Mouse (Mus musculus): ENCODE measurements around the gene Syne2. TPM values are rescaled to one million over a fixed set of nuclear protein-coding genes. Genes with fewer than 3 reads are reported as not detected.
"Not testable (repeated sequence)": the region's sequence is repeated elsewhere in the genome, so short reads cannot be mapped to it uniquely, and the experiment has no call there.

Gene Syne2
- polyA plus RNA-seq, 1 experiment = 14.3 TPM

DNA sequence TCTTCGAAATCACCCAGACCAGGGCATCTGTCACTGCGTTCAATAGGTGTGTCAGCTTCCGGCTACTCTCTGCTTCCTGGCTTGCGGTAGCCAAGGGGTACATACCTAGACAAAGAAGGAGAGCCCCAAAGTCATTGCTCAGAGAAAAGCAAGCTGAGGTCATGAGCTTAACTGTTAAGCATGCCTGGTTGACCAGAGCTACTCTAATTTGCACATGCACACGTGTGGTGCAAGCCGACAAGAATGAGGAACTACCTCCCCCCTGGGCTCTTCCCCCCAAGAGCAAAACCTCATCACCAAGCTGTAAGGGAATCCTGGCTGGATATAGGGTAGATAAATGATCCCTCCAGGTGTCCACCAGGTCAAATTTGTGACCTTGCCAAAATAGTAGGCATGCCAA is 305.3 kb downstream of the Syne2 start:
- Histone ChIP-seq H3K27me3 (ENCODE audit: control insufficient read depth, insufficient read depth, low read length) (no peaks in the 10 kb centered on the region), H3K4me1 (ENCODE audit: control insufficient read depth, insufficient read depth, insufficient read length) (no peaks in the 10 kb centered on the region), H3K4me3 (ENCODE audit: extremely low read depth, insufficient read depth, insufficient read length) (no peak overlapping the region), H3K36me3 (ENCODE audit: control insufficient read depth, insufficient read depth, low read length) (no peaks in the 10 kb centered on the region), H3K27ac (ENCODE audit: insufficient read depth, low read length) (no peak overlapping the region)
- TF ChIP-seq POLR2A (IDR thresholded peaks at IDR 0.05; ENCODE audit: low read depth, low read length) (no peak), CTCF (IDR thresholded peaks at IDR 0.05; ENCODE audit: extremely low read depth, insufficient read depth, insufficient read length, insufficient replicate concordance) (no peak)
- WGBS = 61% methylated on average over 6 of the region's 6 CpGs
- DNase-seq (ENCODE audit: low read depth in 1 of 2, low spot score in 2 of 2) = no peak

DNA sequence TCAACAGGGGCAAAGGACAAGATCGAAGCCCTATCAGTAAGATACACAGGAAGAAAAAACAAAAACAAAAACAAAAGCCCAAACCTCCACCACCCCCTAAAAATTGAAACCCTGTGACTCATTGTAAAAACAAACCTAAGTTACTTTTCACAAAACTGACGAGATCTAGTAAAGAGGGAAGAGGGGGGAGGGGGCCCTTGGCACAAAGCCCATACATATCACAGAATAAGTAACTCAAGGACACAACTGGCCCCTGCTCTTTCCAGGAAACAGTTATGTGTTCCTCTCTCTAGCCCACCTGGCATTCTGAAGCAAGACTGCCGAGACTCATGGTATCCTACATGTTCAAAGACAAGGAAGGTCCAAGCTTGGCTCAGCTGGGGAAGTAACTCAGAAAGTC is 310.4 kb downstream of the Syne2 start:
- TF ChIP-seq CTCF (IDR thresholded peaks at IDR 0.05; ENCODE audit: extremely low read depth, insufficient read depth, insufficient read length, insufficient replicate concordance) = no peak
- TF ChIP-seq POLR2A (IDR thresholded peaks at IDR 0.05; ENCODE audit: low read depth, low read length) = no peak
- Histone ChIP-seq H3K36me3 (ENCODE audit: control insufficient read depth, insufficient read depth, low read length) (no peaks in the 10 kb centered on the region), H3K27ac (ENCODE audit: insufficient read depth, low read length) (no peak overlapping the region), H3K4me3 (ENCODE audit: extremely low read depth, insufficient read depth, insufficient read length) (no peak overlapping the region), H3K4me1 (ENCODE audit: control insufficient read depth, insufficient read depth, insufficient read length) (no peaks in the 10 kb centered on the region), H3K27me3 (ENCODE audit: control insufficient read depth, insufficient read depth, low read length) (no peaks in the 10 kb centered on the region)
- DNase-seq (ENCODE audit: low read depth in 1 of 2, low spot score in 2 of 2) = no peak
- WGBS = 66% methylated on average over 3 of the region's 3 CpGs

DNA sequence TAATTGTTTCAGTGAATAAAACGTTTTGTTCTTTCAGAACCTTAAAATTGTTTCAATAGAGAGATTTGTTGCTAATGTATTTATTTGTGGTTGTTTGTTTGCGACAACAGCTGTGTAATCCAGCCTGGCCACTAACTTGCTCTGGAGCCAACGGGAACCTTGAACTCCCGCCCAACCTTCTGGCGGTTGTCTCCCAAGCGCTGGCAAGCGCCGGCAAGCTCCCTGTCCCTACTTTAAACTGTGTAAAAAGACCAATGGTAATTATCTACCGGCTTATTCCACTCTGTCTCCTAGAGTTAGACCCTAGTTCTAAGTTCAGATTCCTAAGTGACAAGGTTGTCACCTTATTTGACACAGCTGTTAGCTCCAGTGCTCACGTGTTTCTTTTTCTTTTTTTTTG is 310.9 kb downstream of the Syne2 start:
- Histone ChIP-seq H3K27me3 (ENCODE audit: control insufficient read depth, insufficient read depth, low read length) (no peaks in the 10 kb centered on the region), H3K4me1 (ENCODE audit: control insufficient read depth, insufficient read depth, insufficient read length) (no peaks in the 10 kb centered on the region), H3K36me3 (ENCODE audit: control insufficient read depth, insufficient read depth, low read length) (no peaks in the 10 kb centered on the region), H3K27ac (ENCODE audit: insufficient read depth, low read length) (no peak overlapping the region), H3K4me3 (ENCODE audit: extremely low read depth, insufficient read depth, insufficient read length) (no peak overlapping the region)
- TF ChIP-seq POLR2A (IDR thresholded peaks at IDR 0.05; ENCODE audit: low read depth, low read length) (no peak), CTCF (IDR thresholded peaks at IDR 0.05; ENCODE audit: extremely low read depth, insufficient read depth, insufficient read length, insufficient replicate concordance) (no peak)
- no peak for DNase-seq (ENCODE audit: low read depth in 1 of 2, low spot score in 2 of 2)
- 79% methylated on average over 10 of the region's 10 CpGs for WGBS

DNA sequence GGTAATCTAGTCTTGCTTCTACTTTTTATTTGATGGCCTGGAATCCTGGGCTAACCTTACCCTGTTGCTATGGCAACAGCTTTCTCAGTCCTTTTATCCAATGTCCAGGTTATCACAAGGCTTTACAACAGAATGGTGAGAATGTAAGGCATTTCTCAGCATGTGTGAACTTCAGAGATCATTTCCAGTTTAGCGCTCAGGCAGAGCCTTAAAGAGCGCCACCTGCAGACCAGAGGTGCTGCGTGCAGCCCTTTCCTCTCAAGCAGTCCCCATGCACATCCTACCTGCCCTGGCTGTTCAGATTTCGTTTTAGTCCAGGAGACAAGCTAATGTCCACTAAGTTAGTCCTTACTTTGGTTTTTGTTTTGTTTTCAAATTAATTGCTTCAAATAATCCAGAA is 312.3 kb downstream of the Syne2 start:
- peak; percentile 11 to 20 for DNase-seq (ENCODE audit: low read depth in 1 of 2, low spot score in 2 of 2)
- TF ChIP-seq POLR2A (IDR thresholded peaks at IDR 0.05; ENCODE audit: low read depth, low read length) = no peak
- peak; percentile 75; the same call in 1 of the 2 replicates for TF ChIP-seq CTCF (IDR thresholded peaks at IDR 0.05; ENCODE audit: extremely low read depth, insufficient read depth, insufficient read length, insufficient replicate concordance)
- Histone ChIP-seq H3K27me3 (ENCODE audit: control insufficient read depth, insufficient read depth, low read length) (no peaks in the 10 kb centered on the region), H3K36me3 (ENCODE audit: control insufficient read depth, insufficient read depth, low read length) (no peaks in the 10 kb centered on the region), H3K4me3 (ENCODE audit: extremely low read depth, insufficient read depth, insufficient read length) (no peak overlapping the region), H3K4me1 (ENCODE audit: control insufficient read depth, insufficient read depth, insufficient read length) (no peaks in the 10 kb centered on the region), H3K27ac (ENCODE audit: insufficient read depth, low read length) (no peak overlapping the region)
- 38% methylated on average over 4 of the region's 4 CpGs for WGBS

DNA sequence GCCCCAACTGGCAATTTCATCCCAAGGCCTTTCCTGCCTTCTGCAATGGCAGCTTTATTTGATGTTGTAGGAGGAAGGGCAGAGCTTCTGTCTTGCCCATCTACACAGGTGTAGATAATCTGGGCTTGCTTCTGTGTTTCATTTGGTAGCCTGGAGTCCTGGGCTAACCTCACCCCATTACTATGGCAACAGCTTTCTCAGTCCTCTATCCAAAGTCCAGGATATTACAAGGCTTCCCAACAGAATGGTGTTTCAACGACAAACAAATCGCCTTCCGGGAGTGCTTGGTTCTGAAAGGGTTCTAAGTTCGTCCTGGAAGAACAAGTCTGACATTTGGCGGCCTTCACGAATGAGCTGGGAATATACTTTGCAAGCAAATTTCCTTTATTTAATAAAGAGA is 313.0 kb downstream of the Syne2 start:
- WGBS = 91% methylated on average over 6 of the region's 6 CpGs
- no peak overlapping the region for H3K27ac ChIP-seq (ENCODE audit: insufficient read depth, low read length)
- no peaks in the 10 kb centered on the region for H3K4me1 ChIP-seq (ENCODE audit: control insufficient read depth, insufficient read depth, insufficient read length)
- H3K36me3 ChIP-seq (ENCODE audit: control insufficient read depth, insufficient read depth, low read length) = no peaks in the 10 kb centered on the region
- H3K27me3 ChIP-seq (ENCODE audit: control insufficient read depth, insufficient read depth, low read length) = no peaks in the 10 kb centered on the region
- TF ChIP-seq CTCF (IDR thresholded peaks at IDR 0.05; ENCODE audit: extremely low read depth, insufficient read depth, insufficient read length, insufficient replicate concordance) (no peak), POLR2A (IDR thresholded peaks at IDR 0.05; ENCODE audit: low read depth, low read length) (no peak)
- no peak overlapping the region for H3K4me3 ChIP-seq (ENCODE audit: extremely low read depth, insufficient read depth, insufficient read length)
- DNase-seq (ENCODE audit: low read depth in 1 of 2, low spot score in 2 of 2) = no peak

DNA sequence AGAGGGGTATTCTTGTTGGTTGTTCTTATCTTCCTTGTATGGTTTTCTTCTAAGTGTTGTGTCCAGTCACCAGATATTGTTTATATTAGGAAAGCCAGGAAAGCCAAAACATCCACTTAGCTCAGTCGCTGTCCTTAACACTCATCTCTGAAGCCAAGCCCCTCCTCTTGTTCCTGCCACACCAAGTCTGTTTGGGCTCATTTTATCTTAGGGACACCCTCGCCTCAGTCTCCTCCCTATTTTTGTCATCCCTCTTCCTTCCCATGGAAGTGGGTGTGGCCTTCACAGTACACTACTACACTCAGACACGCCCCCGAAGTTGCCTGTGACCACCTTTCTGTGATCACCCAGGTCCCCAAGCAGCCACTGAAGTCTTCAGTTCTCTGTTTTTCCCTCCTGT is 314.7 kb downstream of the Syne2 start:
- H3K36me3 ChIP-seq (ENCODE audit: control insufficient read depth, insufficient read depth, low read length) = no peaks in the 10 kb centered on the region
- no peak for DNase-seq (ENCODE audit: low read depth in 1 of 2, low spot score in 2 of 2)
- no peak overlapping the region for H3K4me3 ChIP-seq (ENCODE audit: extremely low read depth, insufficient read depth, insufficient read length)
- no peaks in the 10 kb centered on the region for H3K27me3 ChIP-seq (ENCODE audit: control insufficient read depth, insufficient read depth, low read length)
- no peaks in the 10 kb centered on the region for H3K4me1 ChIP-seq (ENCODE audit: control insufficient read depth, insufficient read depth, insufficient read length)
- 83% methylated on average over 4 of the region's 4 CpGs for WGBS
- H3K27ac ChIP-seq (ENCODE audit: insufficient read depth, low read length) = no peak overlapping the region
- TF ChIP-seq POLR2A (IDR thresholded peaks at IDR 0.05; ENCODE audit: low read depth, low read length) (no peak), CTCF (IDR thresholded peaks at IDR 0.05; ENCODE audit: extremely low read depth, insufficient read depth, insufficient read length, insufficient replicate concordance) (no peak)

DNA sequence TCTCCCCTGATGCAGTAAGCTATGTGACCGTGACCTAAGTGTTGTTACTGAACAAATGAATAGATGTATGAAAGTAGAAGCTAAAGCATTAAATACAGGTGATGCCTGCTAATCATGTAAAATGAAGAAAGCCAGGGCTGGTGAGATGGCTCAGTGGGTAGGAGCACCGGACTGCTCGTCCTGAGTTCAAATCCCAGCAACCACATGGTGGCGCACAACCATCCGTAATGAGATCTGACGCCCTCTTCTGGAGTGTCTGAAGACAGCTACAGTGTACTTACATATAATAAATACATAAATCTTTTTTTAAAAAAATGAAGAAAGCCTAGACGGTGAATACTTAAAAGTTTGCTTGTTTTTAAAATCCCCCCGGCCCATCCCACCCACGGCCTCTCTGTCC is 315.1 kb downstream of the Syne2 start:
- not testable (repeated sequence) for H3K4me1 ChIP-seq (ENCODE audit: control insufficient read depth, insufficient read depth, insufficient read length); H3K4me3 ChIP-seq (ENCODE audit: extremely low read depth, insufficient read depth, insufficient read length); DNase-seq (ENCODE audit: low read depth in 1 of 2, low spot score in 2 of 2); H3K27ac ChIP-seq (ENCODE audit: insufficient read depth, low read length); H3K36me3 ChIP-seq (ENCODE audit: control insufficient read depth, insufficient read depth, low read length); H3K27me3 ChIP-seq (ENCODE audit: control insufficient read depth, insufficient read depth, low read length)
- WGBS = 88% methylated on average over 9 of the region's 9 CpGs

All from spleen, adult 2 months (tissue).